Mouse (Mus musculus): ENCODE measurements around the gene Gm21954.

DNA sequence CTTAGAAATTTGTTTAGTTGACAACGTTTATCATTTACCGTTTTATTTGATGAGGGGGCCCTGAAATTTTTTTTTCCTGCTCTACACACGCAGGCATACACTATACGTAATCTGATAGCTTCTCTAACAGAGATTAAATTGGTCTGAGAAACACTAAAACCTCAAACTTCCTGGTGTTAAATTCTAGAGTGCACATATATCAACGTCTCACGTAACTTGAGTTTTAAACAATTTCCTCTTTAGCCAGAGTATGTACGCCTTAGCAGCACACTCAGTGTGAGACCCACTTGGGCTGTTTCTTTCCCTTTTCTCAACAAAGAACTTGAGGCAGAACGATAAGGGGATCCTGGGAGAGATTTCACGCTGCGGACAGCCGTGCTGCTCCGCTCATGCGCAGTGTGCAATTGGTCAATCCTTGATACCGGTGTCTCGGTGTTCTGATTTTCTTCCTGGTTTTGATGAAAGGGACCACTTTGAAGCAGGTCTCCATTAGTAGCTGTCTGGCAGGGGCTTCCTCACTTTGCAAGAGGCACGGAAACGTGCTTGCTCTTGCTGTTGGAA lies 45.5 kb upstream of the Gm21954 start:
- TF ChIP-seq CTCF (IDR thresholded peaks at IDR 0.05; ENCODE audit: low read depth) = no peak
- TF ChIP-seq EP300 (IDR thresholded peaks at IDR 0.05; ENCODE audit: low read depth) = no peak
